Mouse (Mus musculus) spleen, adult 12 weeks (tissue): ENCODE data around the gene Nav2.

ENCODE experiments used
- DNase-seq: peaks from one replicate; pipeline ENCODE4 v3.0.0; 2022; ENCODE audit warnings: low spot score

Gene Nav2

DNA sequence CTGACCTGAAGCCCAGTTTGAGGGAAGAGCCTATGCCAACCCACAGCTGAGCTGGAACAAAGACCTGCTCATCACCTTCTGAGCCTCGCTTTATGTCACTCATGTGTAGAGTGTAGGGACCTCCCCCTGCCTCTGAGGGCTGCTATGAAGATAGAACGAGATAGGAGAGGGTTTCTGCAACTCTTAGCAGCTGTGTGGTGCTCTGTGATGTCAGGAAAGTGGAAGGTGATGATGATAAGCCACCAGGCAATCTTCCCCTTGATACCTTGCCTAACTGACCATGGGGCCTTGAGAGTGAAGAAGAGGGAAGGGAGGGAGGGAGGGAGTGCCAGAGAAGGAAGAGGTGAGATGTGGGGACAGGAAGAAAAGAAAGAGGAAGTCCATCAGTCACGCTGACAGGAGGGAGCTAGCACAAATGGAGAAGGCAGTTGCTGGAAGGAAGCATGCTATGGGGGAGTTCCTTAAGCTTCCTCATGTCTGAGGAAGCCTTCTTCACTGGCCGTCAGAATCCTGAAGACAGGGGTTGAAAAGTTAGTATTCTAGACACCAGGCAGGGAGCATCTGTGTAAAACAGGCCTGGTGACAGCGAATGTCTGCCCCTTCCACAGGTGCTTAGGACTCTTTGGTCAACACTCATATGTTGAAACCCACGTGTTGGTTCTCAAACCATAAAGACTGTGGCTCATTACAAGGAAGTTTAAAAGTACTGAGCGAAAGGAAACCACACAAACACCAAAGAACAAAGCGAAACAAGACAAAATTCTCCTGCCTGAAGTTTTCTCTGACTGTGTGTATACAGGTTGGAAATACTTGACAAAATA, at the start of gene Nav2:
Nav2 (plus strand) TSS at position 196 of the 821 bp plus-strand sequence.
- DNase-seq, result no peak

DNA sequence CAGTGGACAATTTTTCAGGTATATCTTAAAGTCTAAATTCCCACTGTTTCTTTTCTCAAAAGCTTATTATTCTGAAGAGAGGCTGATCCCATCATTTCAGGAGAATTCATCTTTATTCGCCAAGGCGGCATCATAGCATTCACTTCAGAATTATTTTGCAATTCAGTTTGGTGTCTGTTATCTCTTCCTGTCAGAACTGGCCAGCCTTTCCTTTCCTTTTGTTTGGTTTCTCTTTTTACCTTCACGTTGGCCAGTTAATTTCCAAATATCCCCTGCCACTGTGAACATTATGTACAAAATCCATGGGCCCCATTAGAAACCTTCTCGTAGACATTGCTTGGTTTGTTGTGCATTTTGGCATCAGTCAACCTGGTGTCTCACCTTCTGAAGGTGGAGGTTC, 49.2 kb upstream of the Nav2 start:
- no peak for DNase-seq

DNA sequence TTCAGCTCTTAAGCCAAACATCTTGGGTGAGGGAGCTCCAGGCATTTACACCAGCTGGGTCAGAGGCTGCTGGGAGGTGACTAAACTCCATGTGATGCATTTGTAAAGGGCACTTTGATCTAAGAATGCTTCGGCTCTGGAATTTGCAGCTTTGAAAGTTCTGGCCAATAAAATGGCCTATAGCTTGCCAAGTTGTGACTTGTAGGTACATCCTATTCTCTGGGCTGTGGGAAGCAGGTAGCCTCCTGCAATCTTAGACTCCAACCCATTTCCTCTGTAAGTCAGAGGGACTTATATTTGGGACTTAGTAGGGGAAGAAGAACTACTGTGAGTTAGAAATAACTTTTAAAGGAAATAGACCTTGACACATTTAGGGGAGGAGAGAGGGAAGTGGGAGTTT, 47.6 kb upstream of the Nav2 start:
- DNase-seq, result no peak

DNA sequence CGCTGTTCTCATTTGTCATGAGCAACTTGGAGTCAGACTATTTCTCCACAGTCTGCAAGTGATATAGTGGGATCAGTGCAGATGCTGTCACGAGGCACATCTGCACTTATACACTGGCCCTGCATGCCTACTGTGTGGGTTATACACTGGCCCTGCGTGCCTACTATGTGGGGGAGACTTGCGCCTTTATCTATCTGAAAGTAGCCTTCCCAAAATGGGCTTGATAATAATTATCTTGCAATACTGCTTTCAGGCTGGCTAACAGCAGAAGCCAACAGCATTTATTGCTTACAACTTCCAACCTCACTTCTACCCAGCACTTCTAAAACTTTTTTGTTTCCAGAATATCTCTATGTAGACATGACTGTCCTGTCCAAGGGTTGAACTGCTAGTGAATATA, 46.7 kb upstream of the Nav2 start:
- DNase-seq, result no peak

DNA sequence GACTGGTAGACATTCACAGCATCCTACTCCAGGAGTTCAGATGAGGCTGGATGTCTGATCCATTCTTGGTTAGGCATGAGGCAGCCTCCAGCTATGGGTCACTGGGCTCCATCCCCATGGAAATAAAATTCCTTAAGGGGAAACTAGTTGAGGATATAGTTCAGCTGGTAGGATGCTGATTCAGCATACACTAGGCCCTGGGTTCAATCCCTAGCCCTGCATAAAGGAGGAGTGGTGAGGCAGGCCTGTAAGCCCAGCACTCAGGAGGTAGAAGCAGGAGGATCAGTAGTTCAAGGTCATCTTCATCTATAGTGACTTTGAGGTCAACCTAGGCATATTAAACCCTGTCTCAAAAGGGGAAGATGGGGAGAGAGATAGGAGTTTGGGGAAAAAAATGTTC, 44.3 kb upstream of the Nav2 start:
- DNase-seq, result no peak

DNA sequence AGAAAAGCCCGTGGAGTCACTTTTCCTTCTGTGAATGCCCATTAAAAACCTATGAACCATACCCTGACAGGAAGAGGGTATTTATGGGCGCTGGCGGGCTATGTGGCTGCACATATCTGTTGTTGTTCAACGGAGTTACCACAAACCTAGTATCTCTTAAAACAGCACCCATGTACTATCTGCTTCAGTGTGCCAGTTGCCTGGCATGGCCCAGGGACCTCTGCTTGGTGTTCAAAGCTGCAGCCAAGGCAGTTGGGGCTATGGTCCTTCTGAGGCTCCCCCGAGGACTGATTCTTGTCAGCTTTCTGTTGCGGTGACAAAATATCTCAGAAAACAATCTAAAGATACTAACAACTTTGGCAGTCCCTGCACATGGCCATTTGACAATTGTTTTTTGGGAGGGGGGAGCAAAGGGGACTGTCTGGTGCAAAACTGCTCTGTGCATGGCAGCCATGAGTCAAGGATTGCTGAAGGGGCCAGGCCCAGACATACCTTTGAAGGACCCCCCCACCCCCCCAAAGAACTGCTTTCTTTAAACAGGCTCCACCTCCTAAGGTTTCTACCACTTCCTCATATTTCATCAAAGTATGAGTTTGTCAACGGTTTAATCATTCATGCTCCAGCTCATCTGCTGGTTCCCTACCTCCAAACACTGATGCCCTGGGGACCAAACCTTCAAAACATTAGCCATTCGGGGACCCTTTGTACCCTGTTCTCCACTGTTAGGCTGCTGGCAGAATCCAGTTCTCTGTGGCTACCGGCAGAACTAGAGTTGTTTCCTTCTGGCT, 43.7 kb upstream of the Nav2 start:
- no peak for DNase-seq

DNA sequence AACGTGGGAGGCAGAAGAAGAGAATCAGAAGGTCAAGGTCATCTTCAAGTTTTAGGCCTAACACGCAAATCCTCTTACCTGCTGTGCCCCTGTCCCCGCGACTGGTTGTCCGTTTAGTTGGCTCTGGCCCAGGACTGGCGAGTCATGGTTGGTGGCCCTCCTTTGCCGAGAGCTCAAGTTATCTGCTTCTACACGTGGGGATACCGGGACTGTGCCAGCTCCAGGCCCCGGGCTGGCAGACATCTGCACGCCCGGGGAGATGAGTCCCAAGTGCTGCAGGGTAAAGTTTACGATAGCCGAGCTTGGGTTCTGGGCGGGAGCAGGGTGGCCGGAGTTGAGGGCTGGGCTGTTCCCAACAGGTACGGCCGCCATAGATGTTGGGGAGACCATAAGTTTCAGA, 40.9 kb upstream of the Nav2 start:
- DNase-seq, result no peak

DNA sequence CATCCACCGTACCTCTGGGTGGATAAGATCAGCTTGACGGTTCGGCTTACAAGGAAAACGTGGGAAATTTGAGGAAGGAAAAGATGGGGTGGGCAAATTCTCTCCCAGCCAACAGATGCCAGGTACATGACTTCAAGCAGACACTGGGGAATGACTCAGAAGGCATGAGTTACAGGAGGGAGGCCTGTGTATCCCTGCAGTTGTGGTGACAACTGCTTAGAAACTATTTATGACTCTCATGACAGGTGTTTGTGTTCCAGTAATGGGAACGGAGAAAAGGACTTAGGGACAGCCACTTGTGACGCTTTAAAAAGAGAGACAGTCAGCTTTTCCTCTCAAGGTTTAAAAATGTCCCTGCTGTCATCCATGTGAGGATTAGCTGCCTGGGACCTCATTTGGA, 38.4 kb upstream of the Nav2 start:
- DNase-seq, result no peak

DNA sequence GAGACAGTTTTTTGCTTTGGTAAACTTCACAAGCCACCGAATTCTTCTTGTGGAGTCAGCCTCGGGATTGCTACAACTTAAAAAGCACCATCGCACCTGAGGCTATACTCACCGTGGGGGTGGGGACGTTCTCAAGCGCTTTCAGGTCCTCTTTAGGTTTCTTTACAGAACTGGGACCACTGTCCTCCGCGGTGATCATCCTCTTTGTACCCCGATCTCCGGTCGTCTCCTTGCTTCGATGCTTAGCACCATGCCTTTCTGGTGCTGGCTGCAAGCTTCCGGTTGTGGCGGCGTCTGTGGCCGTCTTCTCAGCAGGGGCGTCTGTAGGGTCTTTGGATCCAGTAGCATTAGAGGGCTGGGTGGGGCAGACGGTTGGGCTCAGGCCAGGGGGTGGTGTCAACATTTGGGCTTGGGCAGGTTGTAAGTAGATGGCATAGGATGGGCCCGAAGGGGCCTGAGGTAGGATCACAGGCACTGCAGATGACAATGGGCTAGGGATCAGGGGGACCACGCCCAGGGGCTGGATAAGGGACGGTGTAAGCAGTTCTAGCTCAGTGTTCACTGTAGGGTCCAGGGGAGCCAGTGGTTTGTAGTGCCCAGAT, 37.8 kb upstream of the Nav2 start:
- no peak for DNase-seq

DNA sequence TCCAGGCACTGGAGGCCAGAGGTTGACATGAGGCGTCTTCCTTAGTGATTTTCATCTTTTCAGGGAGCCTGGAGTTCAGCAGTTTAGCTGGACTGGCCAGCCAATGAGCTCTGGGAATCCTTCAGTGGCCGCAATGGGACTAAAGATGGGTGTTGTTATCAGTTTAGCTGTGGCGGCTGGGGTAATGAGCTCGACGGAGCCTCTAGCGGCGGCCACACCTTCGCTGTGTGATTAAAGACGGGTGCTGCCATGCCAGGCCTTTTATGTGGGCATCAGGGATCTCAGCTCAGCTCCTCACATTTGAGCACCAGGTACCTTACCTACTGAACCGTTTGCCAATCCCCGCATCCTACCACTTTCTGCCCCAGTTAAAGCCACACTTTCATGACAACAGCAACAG, 37.2 kb upstream of the Nav2 start:
- no peak for DNase-seq

DNA sequence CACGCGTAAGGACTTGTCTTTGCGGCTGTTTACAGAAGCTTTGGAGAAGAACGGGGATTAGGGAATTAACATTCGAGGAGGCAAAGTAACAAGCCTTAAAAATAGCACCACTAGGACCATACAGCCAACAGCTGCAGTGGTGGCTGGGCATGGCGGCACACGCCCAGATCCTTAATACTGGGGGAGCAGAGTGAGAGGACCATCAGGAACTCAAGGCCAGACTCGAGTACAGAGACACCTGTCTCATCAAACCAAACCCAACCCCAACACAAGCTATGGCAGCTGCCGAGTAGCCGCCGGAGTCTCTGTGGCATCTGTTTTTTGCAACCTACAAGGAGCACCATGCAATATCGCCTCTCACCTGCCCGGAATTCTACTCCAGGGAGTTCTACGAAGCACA, 33.4 kb upstream of the Nav2 start:
- no peak for DNase-seq

DNA sequence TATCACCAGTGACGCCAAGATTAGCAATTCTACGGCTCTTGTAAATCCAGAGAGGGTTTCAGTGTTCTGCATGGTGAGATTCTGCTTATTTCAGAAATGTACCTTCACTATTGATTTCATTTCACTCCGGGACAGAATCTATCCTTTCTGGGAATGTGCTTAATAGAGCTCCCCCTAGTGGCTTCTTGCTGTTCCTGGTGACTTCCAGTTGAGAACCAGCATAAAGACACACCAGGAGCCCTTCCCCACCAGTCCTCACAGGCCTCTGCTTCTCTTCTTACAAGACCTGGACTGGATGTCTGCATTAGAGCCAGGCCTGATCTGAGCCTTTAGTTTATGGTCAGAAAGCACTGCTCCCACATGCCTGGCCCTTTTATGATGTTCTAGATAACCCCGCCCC, 32.0 kb upstream of the Nav2 start:
- DNase-seq, result peak; percentile 23

DNA sequence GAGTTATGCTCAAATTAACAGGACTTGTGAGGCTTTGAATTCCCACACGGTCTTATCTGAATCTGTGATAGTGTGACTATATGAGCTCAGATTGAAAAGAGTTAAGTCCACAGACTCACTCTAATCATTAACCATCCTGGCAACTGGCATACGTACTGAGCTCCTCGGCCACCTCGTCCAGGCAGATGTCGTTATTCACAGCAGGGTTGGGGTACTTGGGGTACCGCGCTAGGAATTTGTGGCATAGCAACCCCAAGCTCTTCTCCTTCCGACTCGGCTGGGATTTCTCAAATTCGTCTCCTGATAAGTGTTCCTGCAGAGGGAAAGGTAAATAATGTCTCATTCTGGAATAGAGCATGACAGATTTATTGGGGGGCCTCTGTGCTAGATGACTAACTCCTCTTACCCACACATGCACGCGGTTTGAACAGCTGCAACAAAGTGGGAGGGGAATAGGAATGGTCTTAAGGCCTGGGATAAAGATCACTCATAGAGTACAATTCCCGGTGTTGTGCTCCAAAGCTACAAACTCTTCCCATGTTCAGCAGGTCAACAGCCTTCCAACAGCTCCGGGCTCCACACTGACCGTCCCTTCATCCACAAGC, 30.6 kb upstream of the Nav2 start:
- no peak for DNase-seq

DNA sequence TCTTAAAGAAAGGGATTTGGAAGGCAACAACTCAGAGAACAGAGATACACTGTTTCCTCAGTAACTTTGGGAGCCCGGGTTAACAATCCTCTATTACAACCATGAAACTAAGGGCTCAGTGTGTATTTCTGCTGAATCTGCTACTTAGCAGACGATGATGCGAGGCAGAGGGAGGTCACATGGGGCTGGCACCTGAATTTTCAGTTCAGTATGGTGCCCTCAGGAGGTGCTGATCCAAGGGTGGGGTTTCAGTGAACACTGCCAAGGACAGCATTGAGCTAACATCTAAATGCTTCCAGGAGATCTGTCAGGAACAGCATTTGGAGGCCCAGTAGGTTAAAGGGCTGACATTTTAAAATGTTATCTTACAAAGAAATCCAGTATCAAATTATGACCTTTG, 28.9 kb upstream of the Nav2 start:
- no peak for DNase-seq

DNA sequence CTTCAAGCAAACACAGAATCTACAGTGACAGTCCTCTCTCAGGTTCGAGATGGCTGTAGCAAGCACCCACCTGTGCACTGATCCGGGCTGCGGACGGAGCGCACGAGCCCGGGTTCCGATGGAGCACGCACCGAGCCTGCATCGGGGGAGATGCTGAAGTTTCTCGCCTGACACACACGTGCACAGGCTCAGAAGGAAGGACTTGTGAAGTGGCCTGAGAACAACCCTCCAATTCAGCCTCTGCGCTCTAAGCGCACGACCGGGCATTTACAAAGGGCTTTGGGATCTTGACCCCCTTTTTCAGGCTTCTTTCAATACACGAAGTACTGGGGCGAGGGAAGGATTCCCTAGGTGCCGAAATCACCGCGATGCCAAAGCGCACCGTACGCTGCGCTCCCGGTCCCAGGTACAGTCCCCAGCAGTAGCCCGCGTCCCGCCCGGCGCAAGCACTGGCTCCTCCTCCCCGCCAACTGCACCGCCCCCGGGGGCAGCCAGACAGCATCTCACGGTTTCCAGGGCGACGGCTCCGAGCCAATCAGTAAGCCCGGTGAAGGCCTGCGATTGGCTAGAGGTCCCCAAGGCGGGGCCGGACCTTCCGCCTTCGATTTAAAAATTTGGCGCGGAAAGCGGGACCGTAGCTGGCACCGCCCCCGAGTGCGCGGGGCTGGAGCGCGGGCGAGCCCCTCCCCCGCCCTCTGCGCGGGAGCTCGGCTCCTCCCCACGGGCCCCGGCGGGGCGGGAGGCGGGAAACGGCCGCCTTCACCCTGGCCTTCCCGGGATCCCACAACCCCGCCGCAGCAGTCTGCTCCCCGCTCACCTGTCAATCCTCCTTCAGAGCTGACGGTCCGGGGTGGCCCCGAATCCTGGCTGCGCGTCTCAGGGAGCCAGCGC, 27.7 kb upstream of the Nav2 start:
- peak; percentile 96 for DNase-seq

DNA sequence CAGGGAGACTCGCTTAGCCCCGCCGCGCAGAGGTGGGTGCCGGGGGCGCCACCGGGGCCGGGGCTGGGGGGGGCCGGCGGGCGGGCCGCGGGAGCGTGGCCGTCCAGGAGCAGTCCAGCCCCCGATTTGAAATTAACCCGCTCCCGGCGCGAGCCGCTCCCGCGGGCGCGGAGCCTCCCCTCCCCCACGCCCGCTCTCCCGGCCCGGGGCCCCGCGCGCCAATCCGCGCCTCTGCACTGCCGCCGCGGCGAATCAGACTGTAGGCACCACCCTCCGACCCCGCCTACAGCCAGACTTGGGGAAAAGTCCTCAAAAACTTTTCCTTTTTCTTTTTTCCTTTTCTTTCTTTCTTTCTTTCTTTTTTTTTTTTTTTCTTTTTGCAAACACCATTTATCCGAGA, 27.0 kb upstream of the Nav2 start, which contains the start of gene E2f8:
E2f8 (minus strand) TSS at position 111 of the 400 bp plus-strand sequence.
- DNase-seq, result peak; percentile 77

DNA sequence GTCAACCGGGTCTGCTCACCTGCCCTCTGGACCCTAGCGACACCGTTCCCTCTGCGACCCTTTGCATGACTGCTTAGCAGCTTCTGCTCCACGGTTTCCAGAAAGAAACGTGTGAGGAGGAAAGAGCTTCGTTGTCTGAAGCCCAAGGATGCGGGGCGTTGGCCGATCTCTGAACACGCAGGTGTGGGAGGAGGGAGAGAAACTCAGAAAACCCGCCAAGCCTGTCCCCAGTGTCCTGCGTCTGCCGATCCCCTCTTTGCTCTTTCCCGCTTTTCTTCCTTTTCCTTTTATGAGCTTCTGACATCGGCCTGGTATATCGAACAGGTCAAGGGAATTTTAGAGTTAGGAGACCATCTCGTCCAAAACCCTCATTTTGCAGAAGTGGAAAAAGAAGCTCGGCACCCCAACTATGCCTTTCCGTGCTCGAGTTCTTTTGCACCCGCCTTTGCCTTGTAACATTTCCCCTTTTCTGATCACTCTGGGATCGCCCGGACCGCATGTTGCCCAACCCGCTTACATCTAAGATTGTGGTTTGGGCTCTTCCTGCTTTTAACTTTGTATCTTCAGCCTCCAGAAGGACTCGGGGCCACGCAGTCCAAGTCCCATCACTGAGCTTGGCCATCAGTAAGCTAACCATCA, 26.4 kb upstream of the Nav2 start:
- DNase-seq, result peak; percentile 38

DNA sequence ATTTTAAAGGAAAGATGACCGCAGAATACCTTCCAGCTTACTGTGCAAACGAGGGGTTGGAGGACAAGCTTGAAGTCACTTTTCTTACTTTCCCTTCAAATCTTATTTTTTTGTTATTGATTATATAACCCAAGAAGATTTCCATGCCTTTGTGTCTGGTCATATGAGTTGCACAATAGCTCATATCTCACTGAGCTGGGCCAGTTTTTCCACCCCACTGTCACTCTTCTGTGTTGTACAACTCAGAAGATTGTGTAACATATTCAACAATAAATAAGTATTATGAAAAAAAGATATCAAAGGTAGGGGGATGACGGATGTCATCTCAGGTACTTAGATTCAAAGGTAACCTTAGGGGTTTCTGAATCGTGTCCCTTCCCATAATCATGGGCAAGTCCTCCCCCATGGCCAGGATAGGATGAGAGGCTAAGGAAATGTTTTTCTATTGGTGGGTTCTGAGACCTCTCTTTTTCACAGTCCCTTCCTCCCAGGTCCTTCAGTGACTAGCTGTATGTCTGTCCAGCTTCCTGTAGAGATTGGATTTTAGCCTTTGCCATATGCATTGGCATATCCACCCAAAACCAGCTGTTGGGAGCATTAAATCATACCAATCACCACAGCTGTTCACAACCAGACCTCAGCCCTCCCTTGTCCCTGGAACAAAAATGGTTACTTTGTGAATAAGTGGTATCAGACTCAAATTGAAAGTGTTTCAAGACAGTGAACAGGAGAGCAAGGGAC, 24.8 kb upstream of the Nav2 start:
- no peak for DNase-seq

DNA sequence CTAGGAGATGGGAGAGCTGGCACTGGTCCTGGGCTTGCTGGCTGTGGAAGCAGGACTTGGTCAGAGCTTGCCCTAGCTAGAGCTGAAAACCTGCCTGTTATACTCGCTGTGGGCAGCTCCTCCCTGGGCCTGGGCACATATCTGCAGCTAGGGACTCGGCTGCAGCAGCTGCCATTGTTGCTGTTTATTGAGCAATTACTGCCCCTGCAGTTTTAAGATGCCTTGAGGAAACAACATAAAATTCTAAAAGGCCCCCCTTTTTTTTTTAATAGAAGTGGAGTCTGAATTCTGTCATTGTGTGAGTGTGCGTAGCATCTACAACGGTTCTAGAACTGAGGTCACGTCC, 24.3 kb upstream of the Nav2 start:
- no peak for DNase-seq

DNA sequence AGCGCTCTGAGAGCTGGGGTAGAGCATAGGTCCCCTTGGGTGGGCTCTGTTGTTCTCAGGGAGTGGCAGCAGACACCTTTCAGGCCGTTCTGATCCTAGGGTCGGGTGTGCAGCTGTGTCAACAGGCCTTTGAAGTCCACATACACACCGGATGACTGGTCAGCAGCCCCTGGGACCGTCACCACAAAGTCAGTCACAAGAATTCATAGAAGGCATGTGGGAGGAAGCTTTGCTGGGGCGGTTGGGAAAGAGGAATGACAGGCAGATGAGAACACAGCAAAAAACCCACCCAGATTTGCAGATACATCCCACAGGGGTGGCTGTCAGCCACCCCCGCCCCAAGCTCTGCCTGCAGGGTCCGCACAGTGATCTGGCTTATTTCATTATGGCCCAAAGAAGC, 20.5 kb upstream of the Nav2 start:
- no peak for DNase-seq

DNA sequence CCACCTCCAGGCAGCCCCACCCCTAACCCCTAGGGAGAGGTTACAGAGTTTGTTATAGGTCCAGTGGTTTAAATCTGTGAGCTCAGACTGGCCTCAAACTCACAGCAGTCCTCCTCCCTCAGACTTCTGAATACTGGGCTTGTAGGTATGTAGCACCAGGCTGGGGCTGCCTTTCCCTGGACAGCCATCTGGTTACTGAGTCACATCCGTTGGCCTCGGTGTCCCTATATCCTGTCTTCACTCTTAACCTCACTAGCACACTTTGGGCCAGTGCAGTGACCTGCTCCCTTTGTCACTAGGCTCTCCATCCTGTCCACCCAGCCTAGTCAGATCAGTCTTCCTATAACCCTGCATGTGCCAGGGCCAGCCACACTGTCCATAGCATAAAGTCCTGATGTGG, 19.8 kb upstream of the Nav2 start:
- no peak for DNase-seq
